Mouse (Mus musculus): ENCODE measurements around the gene Gpr157. TPM values are rescaled to one million over a fixed set of nuclear protein-coding genes. Genes with fewer than 3 reads are reported as not detected.
"Not testable (repeated sequence)": the region's sequence is repeated elsewhere in the genome, so short reads cannot be mapped to it uniquely, and the experiment has no call there.

Gene Gpr157
- 0.68 TPM in 2 replicates for polyA plus RNA-seq (2016; fragmentation: Nextera tagmentation; extraction: Ambion mirVana)

- WGBS: under 1% methylated on average over 45 of the region's 56 CpGs
- Histone ChIP-seq H3K36me3 (no peaks in the 10 kb centered on the region), H3K27ac (peak within 1 kb of the TSS; percentile 52; the same call in 1 of the 2 replicates)
Observed at GRCm38 (mm10) chr4:150087161-150087889, at the start of gene Gpr157. Gene Gpr157, plus strand, starts transcription at chr4:150087365.

DNA sequence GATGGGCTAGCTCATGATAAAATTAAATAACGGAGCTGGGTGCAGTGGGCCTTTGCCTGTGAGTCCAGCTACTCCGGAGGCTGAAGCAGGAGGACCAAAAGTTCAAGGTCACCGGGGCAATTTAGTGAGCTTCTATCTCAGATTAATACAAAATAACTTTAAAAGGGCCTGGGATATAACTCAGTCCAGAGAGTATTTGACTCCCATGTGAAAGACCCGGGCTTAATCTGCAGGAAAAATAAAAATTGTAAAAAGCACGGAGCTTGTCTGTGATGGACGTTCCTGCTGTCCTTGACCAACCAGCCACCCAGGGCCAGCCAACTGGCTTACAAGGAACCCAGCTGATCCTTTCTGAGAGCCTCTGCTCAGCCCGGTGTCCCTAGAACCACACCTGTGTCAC is 48.6 kb upstream of the Gpr157 start:
- Histone ChIP-seq H3K27me3 (peaks cover 27% of the 10 kb centered on the region), H3K9me3 (replicated peaks) (no peaks in the 10 kb centered on the region), H3K4me2 (replicated peaks) (no peak overlapping the region), H3K4me3 (no peak overlapping the region), H3K4me1 (peaks cover 4% of the 10 kb centered on the region), H3K36me3 (no peaks in the 10 kb centered on the region), H3K9ac (no peak overlapping the region), H3K27ac (no peak overlapping the region)
- 91% methylated on average over 7 of the region's 7 CpGs for WGBS
- ATAC-seq (ENCODE audit: low FRiP score): no peak

More at GRCm38 (mm10) chr4:150087161-150087889, at the start of gene Gpr157:
- Histone ChIP-seq H3K27me3 (peaks cover 25% of the 10 kb centered on the region), H3K4me2 (replicated peaks) (peak within 1 kb of the TSS; percentile 99), H3K9me3 (replicated peaks) (no peaks in the 10 kb centered on the region; the same call in 1 of the 2 replicates), H3K4me3 (peak within 1 kb of the TSS; percentile 53), H3K9ac (peak within 1 kb of the TSS; percentile 66), H3K4me1 (peaks cover 16% of the 10 kb centered on the region)
- peak; percentile 94 for ATAC-seq (ENCODE audit: low FRiP score)

DNA sequence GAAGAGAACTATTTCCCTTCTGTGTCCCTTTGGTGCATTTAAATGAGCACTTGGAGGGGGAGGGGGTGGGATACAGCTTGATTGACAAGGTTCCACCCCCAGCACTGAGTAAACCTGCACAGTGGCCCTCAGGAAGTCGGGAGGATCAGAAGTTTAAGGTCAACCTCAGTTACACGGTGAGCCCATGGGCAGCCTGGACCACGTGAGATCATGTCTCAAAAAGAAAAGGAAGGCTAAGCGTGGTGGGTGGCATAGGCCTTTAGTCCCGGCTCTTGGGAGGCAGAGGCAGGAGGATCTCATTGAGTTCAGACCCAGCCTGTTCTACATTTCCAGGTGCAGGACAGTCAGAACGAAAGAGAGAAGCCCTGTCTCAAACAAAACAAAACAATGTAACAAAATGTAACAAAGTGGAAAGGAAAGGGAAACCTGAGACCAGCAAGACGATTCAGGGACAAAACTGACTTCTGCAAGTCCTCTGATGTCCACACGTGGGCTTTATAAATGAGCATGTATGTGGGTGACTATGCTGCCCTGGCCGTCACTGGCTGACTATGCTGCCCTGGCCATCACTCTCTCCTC is 47.1 kb upstream of the Gpr157 start:
- Histone ChIP-seq H3K27ac (no peak overlapping the region), H3K27me3 (peaks cover 14% of the 10 kb centered on the region), H3K4me3 (no peak overlapping the region), H3K9me3 (replicated peaks) (no peaks in the 10 kb centered on the region), H3K4me1 (no peaks in the 10 kb centered on the region), H3K9ac (no peak overlapping the region), H3K4me2 (replicated peaks) (no peak overlapping the region), H3K36me3 (no peaks in the 10 kb centered on the region)
- ATAC-seq (ENCODE audit: low FRiP score): no peak
- 83% methylated on average over 9 of the region's 9 CpGs for WGBS

DNA sequence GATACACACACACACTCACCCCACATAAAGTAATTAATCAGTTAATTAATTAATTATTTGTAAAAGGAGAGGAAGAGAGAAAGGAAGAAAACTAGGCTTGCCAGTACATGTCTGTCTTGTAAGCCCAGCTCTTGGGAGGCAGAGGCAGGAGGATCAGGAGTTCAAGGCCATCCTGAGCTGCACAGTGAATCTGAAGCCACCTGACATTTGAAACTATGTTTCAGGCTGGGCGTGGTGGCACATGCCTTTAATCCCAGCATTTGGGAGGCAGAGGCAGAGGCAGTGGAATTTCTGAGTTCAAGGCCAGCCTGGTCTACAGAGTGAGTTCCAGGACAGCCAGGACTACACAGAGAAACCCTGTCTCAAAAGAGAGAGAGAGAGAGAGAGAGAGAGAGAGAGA is 46.3 kb upstream of the Gpr157 start:
- WGBS: 70% methylated on average over 1 of the region's 1 CpGs
- peaks cover 19% of the 10 kb centered on the region for H3K27me3 ChIP-seq
- not testable (repeated sequence) for H3K27ac ChIP-seq; H3K9me3 ChIP-seq (replicated peaks); H3K4me3 ChIP-seq; H3K4me1 ChIP-seq; H3K9ac ChIP-seq; H3K36me3 ChIP-seq; H3K4me2 ChIP-seq (replicated peaks); ATAC-seq (ENCODE audit: low FRiP score)

DNA sequence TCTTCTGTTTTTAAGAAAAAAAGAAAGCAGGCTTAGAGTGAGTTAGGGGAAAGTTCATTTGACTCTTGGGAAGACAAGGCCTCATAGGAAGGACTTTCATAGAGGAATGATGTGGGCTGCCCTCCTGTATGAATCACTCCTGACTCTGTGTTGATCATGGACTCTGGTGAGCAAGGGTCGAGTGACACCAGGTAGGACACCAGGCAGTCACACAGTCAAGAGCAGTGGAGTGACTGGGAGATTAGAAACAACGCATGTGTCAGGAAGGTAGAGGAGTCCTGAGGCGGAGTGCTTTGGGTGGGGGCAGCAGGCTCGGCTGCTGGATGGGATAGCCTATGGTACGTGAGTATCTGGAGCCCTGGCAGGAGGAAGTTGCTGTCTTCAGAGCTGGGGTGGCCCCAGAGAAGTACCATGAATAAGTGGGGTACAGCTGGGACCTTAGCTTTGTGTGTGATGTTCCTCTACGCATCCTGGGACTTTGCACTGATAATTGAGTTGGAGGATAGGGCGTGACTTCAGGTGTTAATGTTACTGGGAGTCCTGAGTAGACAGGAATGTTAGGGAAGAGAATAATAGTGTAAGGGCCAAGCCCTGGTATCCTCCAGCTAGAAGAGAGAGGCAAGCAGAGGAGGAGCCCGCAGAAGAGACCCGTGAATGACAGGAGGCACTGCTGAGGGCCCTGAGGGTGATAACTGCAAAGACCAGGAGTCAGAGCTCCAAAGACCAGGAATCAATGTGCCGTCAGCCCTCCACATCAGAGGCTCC is 45.6 kb upstream of the Gpr157 start:
- Histone ChIP-seq H3K9me3 (replicated peaks) (no peaks in the 10 kb centered on the region), H3K4me2 (replicated peaks) (no peak overlapping the region), H3K4me3 (no peak overlapping the region), H3K36me3 (no peaks in the 10 kb centered on the region), H3K4me1 (no peaks in the 10 kb centered on the region), H3K27me3 (peaks cover 21% of the 10 kb centered on the region), H3K27ac (no peak overlapping the region), H3K9ac (no peak overlapping the region)
- ATAC-seq (ENCODE audit: low FRiP score): no peak
- 82% methylated on average over 10 of the region's 10 CpGs for WGBS

GRCm38 (mm10) chr4:150043591-150043990 is 43.6 kb upstream of the Gpr157 start:
- no peak for ATAC-seq (ENCODE audit: low FRiP score)
- H3K27ac ChIP-seq: no peak overlapping the region
- WGBS: 94% methylated on average over 9 of the region's 9 CpGs
- H3K4me3 ChIP-seq: no peak overlapping the region
- peaks cover 35% of the 10 kb centered on the region for H3K27me3 ChIP-seq
- no peaks in the 10 kb centered on the region for H3K9me3 ChIP-seq (replicated peaks)
- no peak overlapping the region for H3K9ac ChIP-seq
- H3K36me3 ChIP-seq: no peaks in the 10 kb centered on the region
- no peak overlapping the region for H3K4me2 ChIP-seq (replicated peaks)
- peaks cover 13% of the 10 kb centered on the region for H3K4me1 ChIP-seq

DNA sequence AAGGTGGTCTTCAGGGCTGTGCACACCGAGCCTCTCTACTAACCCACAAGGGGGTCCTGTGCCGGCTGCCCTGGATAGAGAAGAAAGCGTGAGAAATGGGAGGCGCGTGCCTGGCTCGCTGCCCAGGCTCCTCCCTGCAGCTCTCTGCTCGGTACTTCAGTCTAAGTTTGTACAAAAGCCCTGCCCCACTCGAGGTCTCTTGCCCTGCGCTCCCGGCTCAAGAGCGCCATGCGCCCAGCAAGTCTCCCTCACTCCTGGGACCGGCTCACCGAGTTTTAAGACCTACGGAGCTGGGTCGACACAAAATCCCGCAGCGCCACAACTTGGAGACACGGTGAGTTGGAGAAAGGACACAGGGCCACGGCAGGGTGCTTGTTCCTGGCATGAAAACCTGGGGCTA is 39.1 kb upstream of the Gpr157 start:
- Histone ChIP-seq H3K4me2 (replicated peaks) (peak overlapping the region; percentile 73), H3K36me3 (no peaks in the 10 kb centered on the region), H3K27ac (no peak overlapping the region), H3K9ac (peak overlapping the region; percentile 27; the same call in 1 of the 2 replicates), H3K9me3 (replicated peaks) (no peaks in the 10 kb centered on the region), H3K27me3 (peaks cover 72% of the 10 kb centered on the region), H3K4me3 (peak overlapping the region; percentile 45), H3K4me1 (peaks cover 19% of the 10 kb centered on the region)
- WGBS: under 1% methylated on average over 20 of the region's 20 CpGs
- ATAC-seq (ENCODE audit: low FRiP score): peak; percentile 77

DNA sequence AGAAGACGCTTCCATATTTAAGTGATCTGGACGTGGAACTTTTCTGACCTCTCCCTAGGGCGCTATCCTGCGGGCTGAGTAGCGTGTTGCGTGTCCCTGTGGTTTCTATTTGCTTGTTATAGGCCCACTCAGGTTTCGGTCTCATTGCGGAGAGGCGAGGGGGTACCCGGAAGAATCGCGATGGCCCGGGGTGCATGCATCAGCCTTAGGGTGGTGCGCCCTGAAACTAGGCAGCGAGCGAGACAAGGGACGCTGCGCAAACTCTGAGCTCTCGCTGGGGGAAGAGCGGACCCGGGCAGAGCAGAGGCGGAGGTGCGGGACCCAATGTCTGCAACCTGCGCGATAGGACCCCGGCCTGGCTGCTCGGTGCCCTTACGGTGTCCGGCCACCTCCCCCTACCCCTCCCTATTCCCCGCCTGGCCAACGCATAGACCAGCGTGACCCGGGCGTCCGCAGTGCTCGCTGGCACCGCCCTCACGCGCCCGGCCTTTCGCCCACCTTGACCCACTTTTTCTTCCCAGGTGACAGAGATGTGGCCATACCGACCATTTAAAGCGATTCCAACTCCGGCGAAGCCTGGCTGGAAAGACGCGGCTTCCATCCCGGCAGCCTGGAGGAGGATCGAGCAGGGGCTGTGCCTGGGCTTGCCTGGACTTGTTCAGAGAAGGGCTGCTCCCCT is 38.5 kb upstream of the Gpr157 start:
- H3K4me3 ChIP-seq: peak overlapping the region; percentile 45
- no peaks in the 10 kb centered on the region for H3K9me3 ChIP-seq (replicated peaks)
- H3K9ac ChIP-seq: peak overlapping the region; percentile 55
- whole genome bisulfite sequencing: 1% methylated on average over 49 of the region's 49 CpGs
- peak overlapping the region; percentile 73 for H3K4me2 ChIP-seq (replicated peaks)
- ATAC-seq (ENCODE audit: low FRiP score): peak; percentile 63; the same call in 1 of the 2 replicates
- no peak overlapping the region for H3K27ac ChIP-seq
- peaks cover 72% of the 10 kb centered on the region for H3K27me3 ChIP-seq
- peaks cover 19% of the 10 kb centered on the region for H3K4me1 ChIP-seq
- H3K36me3 ChIP-seq: no peaks in the 10 kb centered on the region

DNA sequence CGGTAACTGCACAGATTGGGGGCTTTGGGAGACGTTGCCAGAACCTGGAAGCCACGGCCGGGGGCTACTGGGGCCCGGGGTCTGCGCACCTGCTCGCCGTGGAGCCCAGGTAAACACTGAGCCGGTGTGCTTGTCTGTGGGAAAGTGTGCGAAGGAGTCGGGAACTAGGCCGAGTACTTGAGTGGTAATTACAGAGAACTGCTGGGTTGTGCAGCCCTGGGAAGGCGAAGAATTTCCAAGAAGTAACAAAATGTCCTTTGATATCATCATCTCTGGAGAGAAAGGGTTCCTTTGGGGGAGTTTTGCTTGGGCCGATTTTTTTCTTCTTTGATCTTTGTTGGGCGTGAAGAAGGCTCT is 38.0 kb upstream of the Gpr157 start:
- peak overlapping the region; percentile 55 for H3K9ac ChIP-seq
- peaks cover 19% of the 10 kb centered on the region for H3K4me1 ChIP-seq
- 17% methylated on average over 15 of the region's 15 CpGs for WGBS
- peaks cover 72% of the 10 kb centered on the region for H3K27me3 ChIP-seq
- H3K4me3 ChIP-seq: peak overlapping the region; percentile 45
- no peaks in the 10 kb centered on the region for H3K9me3 ChIP-seq (replicated peaks)
- no peak for ATAC-seq (ENCODE audit: low FRiP score)
- H3K27ac ChIP-seq: no peak overlapping the region
- no peaks in the 10 kb centered on the region for H3K36me3 ChIP-seq
- H3K4me2 ChIP-seq (replicated peaks): peak overlapping the region; percentile 73

GRCm38 (mm10) chr4:150049564-150050226 is 37.5 kb upstream of the Gpr157 start:
- no peak overlapping the region for H3K27ac ChIP-seq
- ATAC-seq (ENCODE audit: low FRiP score): no peak
- no peak overlapping the region for H3K9ac ChIP-seq
- no peaks in the 10 kb centered on the region for H3K9me3 ChIP-seq (replicated peaks)
- H3K36me3 ChIP-seq: no peaks in the 10 kb centered on the region
- WGBS: 20% methylated on average over 13 of the region's 13 CpGs
- H3K4me2 ChIP-seq (replicated peaks): 0 out of 2 replicates have a peak overlapping the region, but pooled peaks have one; percentile 73
- peaks cover 19% of the 10 kb centered on the region for H3K4me1 ChIP-seq
- peaks cover 72% of the 10 kb centered on the region for H3K27me3 ChIP-seq
- H3K4me3 ChIP-seq: no peak overlapping the region

- WGBS: 75% methylated on average over 8 of the region's 8 CpGs
- peaks cover 19% of the 10 kb centered on the region for H3K4me1 ChIP-seq
- H3K4me3 ChIP-seq: no peak overlapping the region
- H3K27ac ChIP-seq: no peak overlapping the region
- no peak overlapping the region for H3K9ac ChIP-seq
- H3K4me2 ChIP-seq (replicated peaks): no peak overlapping the region
- peaks cover 56% of the 10 kb centered on the region for H3K27me3 ChIP-seq
- no peaks in the 10 kb centered on the region for H3K36me3 ChIP-seq
- no peak for ATAC-seq (ENCODE audit: low FRiP score)
- H3K9me3 ChIP-seq (replicated peaks): no peaks in the 10 kb centered on the region
Observed at GRCm38 (mm10) chr4:150051514-150051913, 35.7 kb upstream of the Gpr157 start.
